Mouse (Mus musculus) regulatory T cell (primary cell): Measurements from ENCODE around the gene Stt3b.
"Not testable (repeated sequence)": the region's sequence is repeated elsewhere in the genome, so short reads cannot be mapped to it uniquely, and the experiment has no call there.

Experiments
- in situ Hi-C: fragments of 300-600 bp; cut with MboI, MseI; formaldehyde crosslinking; loops from one replicate; pipeline ENCODE4 v1.15.1; 2025; ENCODE audit warnings: high pct_unique_total_duplicates

Stt3b gene

GRCm38 (mm10) chr9:115272451-115272850 lies 37.8 kb downstream of the Stt3b start:
- in situ Hi-C loops = not testable (repeated sequence)

GRCm38 (mm10) chr9:115271556-115271955 lies 38.7 kb downstream of the Stt3b start:
- in situ Hi-C loops = no loop called here

GRCm38 (mm10) chr9:115261896-115262295 lies 48.3 kb downstream of the Stt3b start:
- in situ Hi-C loops = no loop called here

- in situ Hi-C loops = no loop called here
Observed at GRCm38 (mm10) chr9:115261456-115261855, 48.8 kb downstream of the Stt3b start.

- in situ Hi-C loops = no loop called here
Observed at GRCm38 (mm10) chr9:115260464-115260863, 49.8 kb downstream of the Stt3b start.

- in situ Hi-C loops = no loop called here
Observed at GRCm38 (mm10) chr9:115259866-115260265, 50.4 kb downstream of the Stt3b start.

- in situ Hi-C loops = no loop called here
Observed at GRCm38 (mm10) chr9:115257733-115258286, 52.4 kb downstream of the Stt3b start.

- in situ Hi-C loops = no loop called here
Observed at GRCm38 (mm10) chr9:115249145-115249544, 61.1 kb downstream of the Stt3b start.

GRCm38 (mm10) chr9:115245092-115245491 lies 65.1 kb downstream of the Stt3b start:
- in situ Hi-C loops = no loop called here

GRCm38 (mm10) chr9:115243630-115244029 lies 66.6 kb downstream of the Stt3b start:
- in situ Hi-C loops = no loop called here

- in situ Hi-C loops = no loop called here
Observed at GRCm38 (mm10) chr9:115239861-115240260, 70.4 kb downstream of the Stt3b start.

DNA sequence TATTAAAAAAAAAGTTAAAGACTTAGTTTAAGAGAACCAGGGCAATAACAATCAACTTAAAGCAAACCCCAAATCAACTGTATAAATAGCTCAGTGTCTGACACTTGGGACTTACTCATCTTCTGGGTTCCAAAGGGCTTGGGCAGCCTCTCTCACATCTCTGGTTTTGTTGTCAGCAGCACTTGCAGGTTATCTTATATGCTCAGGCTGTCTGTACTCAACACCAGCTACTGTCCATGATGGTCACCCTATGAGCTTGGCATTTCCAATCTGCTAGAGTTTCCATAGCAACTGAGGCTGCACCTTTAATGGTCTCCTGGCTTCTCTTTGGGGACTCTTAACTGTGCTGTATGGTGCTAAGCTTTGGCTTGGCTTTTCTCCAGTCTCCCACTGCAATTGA lies 72.3 kb downstream of the Stt3b start:
- in situ Hi-C loops = no loop called here

- in situ Hi-C loops = no loop called here
Observed at GRCm38 (mm10) chr9:115236352-115236841, 73.8 kb downstream of the Stt3b start.

- in situ Hi-C loops = no loop called here
Observed at GRCm38 (mm10) chr9:115234561-115234960, 75.7 kb downstream of the Stt3b start.

DNA sequence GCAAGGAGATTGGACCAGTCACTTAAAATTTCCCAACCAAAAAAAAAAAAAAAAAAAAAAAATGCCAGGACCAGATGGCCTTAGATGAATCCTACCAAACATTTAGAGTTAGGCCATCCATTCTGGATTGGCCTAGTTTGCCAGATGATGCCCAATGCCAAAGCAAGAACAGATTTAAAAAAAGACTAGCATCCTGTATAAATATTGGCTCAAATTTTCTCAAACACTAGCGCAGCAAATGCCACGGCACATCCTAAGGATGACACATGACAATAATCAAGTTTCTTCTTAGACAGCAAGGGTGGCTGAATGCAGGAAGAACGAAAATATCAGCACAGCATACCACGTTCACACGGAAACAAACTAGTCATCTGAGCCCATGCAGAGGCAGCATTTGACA lies 76.5 kb downstream of the Stt3b start:
- in situ Hi-C loops = no loop called here

- in situ Hi-C loops = no loop called here
Observed at GRCm38 (mm10) chr9:115231476-115231875, 78.7 kb downstream of the Stt3b start.

GRCm38 (mm10) chr9:115230141-115230540 lies 80.1 kb downstream of the Stt3b start:
- in situ Hi-C loops = no loop called here

- in situ Hi-C loops = no loop called here
Observed at GRCm38 (mm10) chr9:115229676-115230075, 80.5 kb downstream of the Stt3b start.

DNA sequence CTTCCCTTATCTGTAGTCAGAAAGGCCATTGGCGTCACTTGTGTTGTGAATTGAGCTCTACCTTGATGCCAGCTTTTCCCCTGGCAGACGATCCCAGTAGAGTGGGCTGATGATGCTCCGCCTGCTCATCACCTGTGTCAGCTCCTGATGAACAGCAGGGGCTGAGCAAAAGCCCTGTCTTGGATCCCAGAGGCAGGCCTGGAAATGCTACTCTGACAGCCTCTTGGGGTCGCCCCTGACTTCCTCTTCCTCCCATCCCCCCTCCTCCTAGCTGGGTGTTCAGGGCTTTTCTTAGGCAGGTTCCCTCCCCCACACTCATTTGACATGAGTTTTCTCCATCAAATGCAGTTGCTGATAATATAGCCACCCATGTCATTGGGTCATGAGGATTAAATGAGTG lies 81.1 kb downstream of the Stt3b start:
- in situ Hi-C loops = no loop called here

DNA sequence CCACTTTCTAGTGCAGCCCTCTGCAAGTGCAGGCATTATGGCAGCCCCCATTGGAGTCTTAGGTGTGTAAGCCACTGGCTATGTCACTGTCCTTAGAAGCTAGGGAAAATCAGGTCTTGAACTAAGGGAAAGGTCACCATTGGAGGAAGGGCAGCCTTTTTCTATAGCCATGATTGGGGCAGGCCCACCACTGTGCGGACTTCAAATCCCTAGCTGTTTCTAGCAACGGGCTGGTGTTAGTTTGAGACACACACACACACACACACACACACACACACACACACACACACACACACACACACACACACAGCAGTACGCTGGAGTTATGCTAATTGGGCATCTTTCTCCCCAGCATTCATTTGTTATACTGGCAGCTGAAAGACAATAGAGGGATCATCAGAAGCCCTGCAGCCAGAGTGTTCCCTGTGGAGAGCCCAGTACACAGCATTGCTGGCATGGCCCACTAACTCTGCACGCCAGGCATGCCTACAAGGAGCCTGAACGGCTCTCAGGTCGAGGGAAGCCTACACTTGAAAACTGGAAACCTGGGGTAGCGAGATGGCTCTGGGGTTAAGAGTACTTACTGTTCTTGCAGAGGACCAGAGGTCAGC lies 85.4 kb downstream of the Stt3b start:
- in situ Hi-C loops = no loop called here

DNA sequence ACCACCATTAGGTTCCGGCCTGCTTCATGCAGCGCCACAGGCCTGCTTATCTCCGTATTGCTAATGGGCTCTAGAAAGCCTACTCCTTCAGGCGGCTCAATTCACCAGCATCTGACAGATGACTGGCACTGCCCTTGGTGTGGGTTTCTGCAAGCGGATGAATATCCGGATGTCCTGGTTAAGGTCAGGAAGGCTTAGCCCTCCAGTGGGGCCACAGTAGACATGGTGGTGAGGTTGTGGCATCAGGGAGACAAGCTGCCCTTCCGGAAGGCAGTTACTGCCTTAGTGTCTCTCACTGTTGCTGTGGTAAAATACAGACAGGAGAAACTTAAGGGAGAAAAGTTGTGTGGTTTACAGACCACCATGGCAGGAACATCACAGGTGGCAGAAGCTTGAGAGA lies 89.0 kb downstream of the Stt3b start:
- in situ Hi-C loops = no loop called here

- in situ Hi-C loops = no loop called here
Observed at GRCm38 (mm10) chr9:115220466-115220865, 89.8 kb downstream of the Stt3b start.

- in situ Hi-C loops = no loop called here
Observed at GRCm38 (mm10) chr9:115217984-115218383, 92.2 kb downstream of the Stt3b start.
